ENCODE assay signal across 8 mouse cellular contexts in genomic region chr6:120362774-120363687, GRCm38 (mm10). TPM values are rescaled to one million over a fixed set of nuclear protein-coding genes. Genes with fewer than 3 reads are reported as not detected.
DNase-seq lines count a peak whose midpoint lies in the region; ATAC-seq and TF ChIP-seq lines count a peak whose summit lies in the region.

No protein-coding gene starts in this region.

- intact Hi-C loops in gastrocnemius, adult 2 months (cut with DNase I), result no loop called here

- peaks cover 16% of the 10 kb centered on the region for H3K36me3 ChIP-seq in forebrain, embryonic 10.5 days (replicated peaks)
- H3K36me3 ChIP-seq in liver, embryonic 13.5 days, result peaks cover 14% of the 10 kb centered on the region
- H3K36me3 ChIP-seq in stomach, embryonic 16.5 days (ENCODE audit: control insufficient read depth, insufficient read depth, low read length), result 0 out of 2 replicates have a peak, but pooled peaks cover 3% of the 10 kb centered on the region

- peak overlapping the region; percentile 93 for H3K9ac ChIP-seq in liver, embryonic 13.5 days
- H3K9ac ChIP-seq in stomach, embryonic 16.5 days (ENCODE audit: low read length), result peak overlapping the region; percentile 91

- DNase-seq in gastrocnemius, adult 2 months, result no peak
- no peak for DNase-seq in gastrocnemius, postnatal 25 days
- DNase-seq in CD4-positive helper T cell, adult 2 months (ENCODE audit: low read depth, low spot score), result peak; percentile 25
- peak; percentile 15 for DNase-seq in forebrain, embryonic 10.5 days (ENCODE audit: extremely low spot score, low spot score)
- no peak for DNase-seq in liver, embryonic 13.5 days
- no peak for DNase-seq in Muller cell, postnatal 12 days (ENCODE audit: inconsistent ontology term)
- no peak for DNase-seq in cerebellum, adult 9-11 months

- H3K9me3 ChIP-seq in forebrain, embryonic 10.5 days, result no peaks in the 10 kb centered on the region
- no peaks in the 10 kb centered on the region for H3K9me3 ChIP-seq in liver, embryonic 13.5 days (replicated peaks)
- no peaks in the 10 kb centered on the region for H3K9me3 ChIP-seq in stomach, embryonic 16.5 days (replicated peaks; ENCODE audit: control insufficient read depth, low read length)

- peak overlapping the region; percentile 95 for H3K27ac ChIP-seq in gastrocnemius, adult 2 months
- peak overlapping the region; percentile 94 for H3K27ac ChIP-seq in forebrain, embryonic 10.5 days
- peak overlapping the region; percentile 93 for H3K27ac ChIP-seq in liver, embryonic 13.5 days
- peak overlapping the region; percentile 99 for H3K27ac ChIP-seq in stomach, embryonic 16.5 days (ENCODE audit: low read length)

- no peak for TF ChIP-seq CTCF in gastrocnemius, adult 2 months (IDR thresholded peaks at IDR 0.05)

- 29% methylated on average over 15 of the region's 15 CpGs for WGBS in forebrain, embryonic 10.5 days
- WGBS in liver, embryonic 13.5 days (ENCODE audit: insufficient replicate concordance), result 14% methylated on average over 15 of the region's 15 CpGs
- WGBS in stomach, embryonic 16.5 days, result 19% methylated on average over 15 of the region's 15 CpGs

- peak overlapping the region; percentile 91 for H3K4me2 ChIP-seq in liver, embryonic 13.5 days
- peak overlapping the region; percentile 78 for H3K4me2 ChIP-seq in stomach, embryonic 16.5 days (ENCODE audit: low read depth, low read length)

- H3K4me3 ChIP-seq in gastrocnemius, adult 2 months, result peak overlapping the region; percentile 86
- peak overlapping the region; percentile 74 for H3K4me3 ChIP-seq in forebrain, embryonic 10.5 days
- peak overlapping the region; percentile 99 for H3K4me3 ChIP-seq in liver, embryonic 13.5 days (replicated peaks)
- H3K4me3 ChIP-seq in stomach, embryonic 16.5 days (replicated peaks; ENCODE audit: low read length), result peak overlapping the region; percentile 59

- H3K4me1 ChIP-seq in forebrain, embryonic 10.5 days, result peaks cover 22% of the 10 kb centered on the region
- peaks cover 26% of the 10 kb centered on the region for H3K4me1 ChIP-seq in liver, embryonic 13.5 days (replicated peaks)
- H3K4me1 ChIP-seq in stomach, embryonic 16.5 days (ENCODE audit: control insufficient read depth, insufficient read depth, low read length), result peaks cover 9% of the 10 kb centered on the region; the same call in 1 of the 2 replicates

- H3K27me3 ChIP-seq in forebrain, embryonic 10.5 days (ENCODE audit: poor library complexity, severe bottlenecking), result no peaks in the 10 kb centered on the region
- H3K27me3 ChIP-seq in liver, embryonic 13.5 days, result no peaks in the 10 kb centered on the region
- no peaks in the 10 kb centered on the region for H3K27me3 ChIP-seq in stomach, embryonic 16.5 days (ENCODE audit: control insufficient read depth, insufficient read depth, low read length)

- peak; percentile 4 for ATAC-seq in liver, embryonic 13.5 days (ENCODE audit: low read depth)
- peak; percentile 10; the same call in 1 of the 2 replicates for ATAC-seq in stomach, embryonic 16.5 days (ENCODE audit: insufficient read depth, low FRiP score)

RNA-seq across cellular contexts. Expression of gene Kdm5a, which starts 0.9 kb away (rescaled TPM):
- total RNA-seq in gastrocnemius, adult 2 months (2021), result 10 to 100 TPM; 22.9 to 23.8 TPM
- total RNA-seq in gastrocnemius, postnatal 25 days (2021), result 10 to 100 TPM; 18.4 to 19.1 TPM
- 48.9 and 51.6 TPM in 2 replicates for polyA plus RNA-seq in forebrain, embryonic 10.5 days (2016; fragmentation: Nextera tagmentation; extraction: Ambion mirVana)
- 21.8 and 24.9 TPM in 2 replicates for polyA plus RNA-seq in liver, embryonic 13.5 days (2015; fragmentation: Nextera tagmentation; extraction: Ambion mirVana)
- 37.5 and 39.4 TPM in 2 replicates for polyA plus RNA-seq in stomach, embryonic 16.5 days (2015; fragmentation: Nextera tagmentation; extraction: Ambion mirVana)

RNA-seq across cellular contexts. Expression of gene Ccdc77, which starts 1.1 kb away (rescaled TPM):
- 1 to 10 TPM; 2.8 to 3.9 TPM for total RNA-seq in gastrocnemius, adult 2 months (2021)
- 1 to 10 TPM; 3.2 to 4.3 TPM for total RNA-seq in gastrocnemius, postnatal 25 days (2021)
- 28.6 and 29.4 TPM in 2 replicates for polyA plus RNA-seq in forebrain, embryonic 10.5 days (2016; fragmentation: Nextera tagmentation; extraction: Ambion mirVana)
- polyA plus RNA-seq in liver, embryonic 13.5 days (2015; fragmentation: Nextera tagmentation; extraction: Ambion mirVana), result 17.2 and 21.0 TPM in 2 replicates
- polyA plus RNA-seq in stomach, embryonic 16.5 days (2015; fragmentation: Nextera tagmentation; extraction: Ambion mirVana), result 19.3 and 20.8 TPM in 2 replicates

Comparison
In these comparisons a context has a peak if more than half of its experiments do, and no peak if none do; other contexts are left out.
1. DNase-seq: peak in CD4-positive helper T cell, adult 2 months (single experiment) and forebrain, embryonic 10.5 days (single experiment); none in gastrocnemius, adult 2 months (single experiment), gastrocnemius, postnatal 25 days (single experiment), liver, embryonic 13.5 days (single experiment), Muller cell, postnatal 12 days (single experiment) and cerebellum, adult 9-11 months (single experiment).
2. Peak in every context shown above with its lines, with median percentiles within 50 percentile points of each other: H3K27ac ChIP-seq and H3K4me3 ChIP-seq.